33 mouse cellular contexts compared by ENCODE assay signal in genomic region chr7:113841521-113841920, GRCm38 (mm10).
"Had no signal": no experiment of that assay in that cellular context is flagged by ENCODE, and none has a peak within 500 bp of the region (broad histone marks: within the 10 kb centered on the region; RNA-seq: fewer than 3 reads in every experiment).

No protein-coding gene starts in this region.

- H3K4me2 ChIP-seq: heart, embryonic 12.5 days; heart, embryonic 15.5 days; hindbrain, embryonic 12.5 days; hindbrain, embryonic 13.5 days; hindbrain, embryonic 14.5 days; hindbrain, embryonic 15.5 days; intestine, embryonic 15.5 days; kidney, embryonic 15.5 days had no signal

- H3K9me3 ChIP-seq: heart, embryonic 12.5 days; heart, embryonic 15.5 days; hindbrain, embryonic 10.5 days; hindbrain, embryonic 12.5 days; hindbrain, embryonic 13.5 days; hindbrain, embryonic 15.5 days; intestine, embryonic 15.5 days; kidney, embryonic 15.5 days had no signal

- DNase-seq: heart, postnatal 10 days; heart, postnatal 14 days; heart, postnatal 36 days; heart, postnatal 4 days; kidney, adult 11 months; kidney, adult 18-20 months; kidney, adult 2 months; kidney, adult 8-10 months; kidney, adult 9 months; kidney, postnatal 10 days; kidney, postnatal 14 days; kidney, postnatal 25 days; kidney, postnatal 36 days; kidney, postnatal 4 days; layer of hippocampus, adult 9-11 months; layer of hippocampus, postnatal 36 days had no signal

- ATAC-seq: hindbrain, embryonic 16.5 days; hindbrain, postnatal 0 days; inflammation-experienced regulatory T-cells, adult 6 months; intestine, embryonic 15.5 days; intestine, embryonic 16.5 days; intestine, postnatal 0 days had no signal

- H3K27me3 ChIP-seq: heart, embryonic 12.5 days; heart, embryonic 15.5 days; hindbrain, embryonic 12.5 days; hindbrain, embryonic 15.5 days; intestine, embryonic 15.5 days; kidney, embryonic 15.5 days had no signal

- H3K4me1 ChIP-seq: hindbrain, embryonic 15.5 days; intestine, embryonic 15.5 days; kidney, embryonic 15.5 days had no signal

- H3K27ac ChIP-seq: heart, embryonic 15.5 days; hindbrain, embryonic 10.5 days; hindbrain, embryonic 12.5 days; hindbrain, embryonic 13.5 days; hindbrain, embryonic 14.5 days; hindbrain, embryonic 15.5 days; hindbrain, postnatal 0 days; intestine, embryonic 15.5 days; kidney, embryonic 15.5 days; kidney, postnatal 0 days; layer of hippocampus, adult 2 months; left cerebral cortex, adult 2 months had no signal

- H3K36me3 ChIP-seq: heart, embryonic 15.5 days; hindbrain, embryonic 10.5 days; hindbrain, embryonic 12.5 days; hindbrain, embryonic 13.5 days; hindbrain, embryonic 15.5 days; intestine, embryonic 15.5 days; kidney, embryonic 15.5 days had no signal

- H3K9ac ChIP-seq: heart, embryonic 12.5 days; heart, embryonic 15.5 days; hindbrain, embryonic 12.5 days; hindbrain, embryonic 13.5 days; hindbrain, embryonic 14.5 days; hindbrain, embryonic 15.5 days; intestine, embryonic 15.5 days; kidney, embryonic 15.5 days had no signal

- H3K4me3 ChIP-seq: heart, embryonic 12.5 days; heart, embryonic 15.5 days; hindbrain, embryonic 10.5 days; hindbrain, embryonic 12.5 days; hindbrain, embryonic 13.5 days; hindbrain, embryonic 15.5 days; intestine, embryonic 15.5 days; kidney, embryonic 15.5 days; layer of hippocampus, adult 2 months; left cerebral cortex, adult 2 months had no signal
